Mouse (Mus musculus) embryonic facial prominence, embryonic 11.5 days (tissue): ENCODE data around the gene Fntb. TPM values are rescaled to one million over a fixed set of nuclear protein-coding genes. Genes with fewer than 3 reads are reported as not detected.

Experiments
- ATAC-seq: fragments of 200-750 bp; cut with Nextera tagmentation; replicated peaks from 2 replicates; pipeline ENCODE4 v1.8.0; 2017; ENCODE audit warnings: low read depth; ENCODE audit not compliant: insufficient number of reproducible peaks, low FRiP score, low TSS enrichment
- DNase-seq: peaks from one replicate; pipeline ENCODE4 v3.0.0-alpha.2; 2015; ENCODE audit warnings: low spot score
- H3K27ac ChIP-seq: fragments of 300-500 bp; sonication (generic); replicated peaks from 2 replicates; pipeline ENCODE4 v1.5.1; 2014; ENCODE audit warnings: mild to moderate bottlenecking, low read depth, low read length, control low read depth
- H3K27me3 ChIP-seq: fragments of 300-500 bp; sonication (generic); 2 replicates; pipeline ENCODE4 v1.6.1; 2014; ENCODE audit warnings: mild to moderate bottlenecking, low read length, moderate library complexity, mixed read lengths; ENCODE audit not compliant: control insufficient read depth, insufficient read depth
- H3K36me3 ChIP-seq: fragments of 300-500 bp; sonication (generic); replicated peaks from 2 replicates; pipeline ENCODE4 v1.6.1; 2014; ENCODE audit warnings: low read depth, mild to moderate bottlenecking, low read length, moderate library complexity, mixed read lengths; ENCODE audit not compliant: control insufficient read depth, insufficient read depth
- H3K4me1 ChIP-seq: fragments of 300-500 bp; sonication (generic); 2 replicates; pipeline ENCODE4 v1.6.1; 2014; ENCODE audit warnings: low read length, mixed read lengths; ENCODE audit not compliant: control insufficient read depth, insufficient read depth
- H3K4me2 ChIP-seq: fragments of 300-500 bp; sonication (generic); 2 replicates; pipeline ENCODE4 v1.6.1; 2014; ENCODE audit warnings: low read depth, mild to moderate bottlenecking, control low read depth, low read length, moderate library complexity
- H3K4me3 ChIP-seq: fragments of 300-500 bp; sonication (generic); 2 replicates; pipeline ENCODE4 v1.5.1; 2014; ENCODE audit warnings: low read depth, low read length, control low read depth
- H3K9ac ChIP-seq: fragments of 300-500 bp; sonication (generic); replicated peaks from 2 replicates; pipeline ENCODE4 v1.6.1; 2014; ENCODE audit warnings: mild to moderate bottlenecking, control low read depth, low read length
- H3K9me3 ChIP-seq: fragments of 300-500 bp; sonication (generic); replicated peaks from 2 replicates; pipeline ENCODE4 v1.6.1; 2016; ENCODE audit warnings: mild to moderate bottlenecking, low read length, inconsistent platforms, mixed read lengths; ENCODE audit not compliant: control insufficient read depth
- WGBS: fragments of 180-500 bp; shearing (Covaris S2); extraction: QIAGEN DNeasy Blood & Tissue Kit; methylation state at CpG from one replicate; pipeline ENCODE4 v1.1.7; 2014; 5-methylcytosine and 5-hydroxymethylcytosine counted together
- polyA plus RNA-seq: library from polyadenylated mRNA; unstranded; fragments of >200 nt; fragmentation: Nextera tagmentation; extraction: Ambion mirVana; gene quantifications from 2 replicates; pipeline ENCODE4 v1.2.1, GENCODE M21; 2014

Gene Fntb
- polyA plus RNA-seq, 1 experiment from 2014 or later, result 47.7 TPM

GRCm38 (mm10) chr12:76897006-76897405, 131.6 kb downstream of the Fntb start:
- WGBS, result 86% methylated on average over 10 of the region's 10 CpGs
- no peaks in the 10 kb centered on the region; the same call in 1 of the 2 replicates for H3K4me1 ChIP-seq
- H3K4me2 ChIP-seq, result no peak overlapping the region

GRCm38 (mm10) chr12:76898141-76898540, 132.8 kb downstream of the Fntb start:
- H3K36me3 ChIP-seq, result no peaks in the 10 kb centered on the region
- H3K27ac ChIP-seq, result no peak overlapping the region
- no peak for ATAC-seq
- no peak overlapping the region for H3K4me3 ChIP-seq
- no peak overlapping the region for H3K4me2 ChIP-seq
- H3K9ac ChIP-seq, result no peak overlapping the region
- H3K9me3 ChIP-seq, result no peaks in the 10 kb centered on the region
- DNase-seq, result no peak
- no peaks in the 10 kb centered on the region for H3K27me3 ChIP-seq
- no peaks in the 10 kb centered on the region; the same call in 1 of the 2 replicates for H3K4me1 ChIP-seq

More at GRCm38 (mm10) chr12:76897006-76897405, 131.6 kb downstream of the Fntb start:
- DNase-seq (no peak), ATAC-seq (no peak)
- Histone ChIP-seq H3K27me3 (no peaks in the 10 kb centered on the region), H3K9me3 (no peaks in the 10 kb centered on the region), H3K36me3 (no peaks in the 10 kb centered on the region), H3K27ac (no peak overlapping the region), H3K4me3 (no peak overlapping the region), H3K9ac (no peak overlapping the region)

DNA sequence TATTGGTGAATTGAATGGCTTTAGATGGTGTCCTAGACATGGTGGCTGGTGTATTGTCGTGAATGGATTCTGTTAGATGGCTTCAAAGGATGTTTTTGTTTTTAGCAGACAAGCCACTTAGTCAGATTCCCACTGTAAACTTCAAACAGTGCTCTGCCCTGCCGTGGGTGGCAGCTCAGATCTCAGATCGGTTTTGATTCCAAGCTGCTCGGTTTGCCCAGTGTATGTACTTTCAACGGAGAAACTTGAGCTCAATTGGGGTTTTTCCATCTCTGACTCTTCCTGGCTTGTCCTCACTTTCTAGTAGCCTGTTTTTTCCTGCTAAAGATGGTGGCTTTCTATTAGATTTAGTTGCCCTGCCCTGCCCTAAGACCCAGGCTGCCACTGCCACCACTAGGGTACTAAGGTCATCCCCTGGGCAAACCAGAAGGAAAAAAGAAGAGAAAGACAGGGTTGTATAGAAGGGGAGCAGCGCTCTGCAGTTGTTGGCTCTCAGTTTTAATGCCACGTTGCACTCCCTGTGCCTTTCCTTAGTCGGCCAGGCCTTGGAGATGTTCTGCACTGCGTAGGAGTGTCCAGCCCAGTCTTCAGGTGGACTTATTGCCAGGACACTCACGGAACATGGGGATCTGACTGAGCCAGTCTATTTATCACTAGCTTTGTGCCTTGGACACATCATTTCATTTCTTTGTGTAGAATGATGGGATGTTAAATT, 134.0 kb downstream of the Fntb start:
- no peaks in the 10 kb centered on the region for H3K9me3 ChIP-seq
- no peak overlapping the region for H3K4me3 ChIP-seq
- no peak for ATAC-seq
- H3K36me3 ChIP-seq, result no peaks in the 10 kb centered on the region
- no peak overlapping the region for H3K4me2 ChIP-seq
- WGBS, result 86% methylated on average over 10 of the region's 10 CpGs
- no peak overlapping the region for H3K27ac ChIP-seq
- no peaks in the 10 kb centered on the region; the same call in 1 of the 2 replicates for H3K4me1 ChIP-seq
- no peaks in the 10 kb centered on the region for H3K27me3 ChIP-seq
- H3K9ac ChIP-seq, result no peak overlapping the region
- DNase-seq, result no peak

GRCm38 (mm10) chr12:76901508-76902294, 136.3 kb downstream of the Fntb start:
- no peak overlapping the region for H3K27ac ChIP-seq
- ATAC-seq (no peak), DNase-seq (no peak)
- H3K4me3 ChIP-seq, result no peak overlapping the region
- no peak overlapping the region for H3K9ac ChIP-seq
- no peaks in the 10 kb centered on the region for H3K27me3 ChIP-seq
- H3K9me3 ChIP-seq, result no peaks in the 10 kb centered on the region
- H3K36me3 ChIP-seq, result no peaks in the 10 kb centered on the region
- WGBS, result 71% methylated on average over 3 of the region's 3 CpGs
- no peak overlapping the region for H3K4me2 ChIP-seq
- H3K4me1 ChIP-seq, result no peaks in the 10 kb centered on the region

DNA sequence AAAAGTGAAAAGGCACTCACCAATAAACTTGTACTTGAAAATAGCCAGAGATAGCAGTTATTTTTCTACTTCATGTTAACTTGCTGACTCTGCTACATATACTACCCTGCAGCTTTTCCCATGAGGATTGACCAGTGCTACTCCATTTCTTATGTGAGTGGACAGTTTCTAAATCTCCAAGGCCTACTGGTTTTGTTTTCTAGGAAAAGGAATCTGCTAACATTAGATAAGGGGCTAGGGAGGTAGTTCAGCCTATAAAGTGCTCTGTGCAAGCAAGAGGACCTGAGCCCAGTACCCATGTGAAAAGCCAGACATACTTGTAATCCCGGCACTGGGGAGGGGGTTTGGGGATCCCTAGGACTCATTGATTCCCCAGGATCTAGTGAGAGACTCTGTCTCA, 140.9 kb downstream of the Fntb start:
- WGBS, result 83% methylated on average over 1 of the region's 1 CpGs
- H3K9me3 ChIP-seq, result no peaks in the 10 kb centered on the region
- DNase-seq (no peak), ATAC-seq (no peak)
- no peaks in the 10 kb centered on the region for H3K36me3 ChIP-seq
- H3K4me1 ChIP-seq, result no peaks in the 10 kb centered on the region
- H3K4me3 ChIP-seq, result no peak overlapping the region
- no peak overlapping the region for H3K9ac ChIP-seq
- no peak overlapping the region for H3K4me2 ChIP-seq
- H3K27me3 ChIP-seq, result no peaks in the 10 kb centered on the region
- no peak overlapping the region for H3K27ac ChIP-seq

GRCm38 (mm10) chr12:76909218-76909617, 143.8 kb downstream of the Fntb start:
- Histone ChIP-seq H3K4me1 (no peaks in the 10 kb centered on the region), H3K4me3 (no peak overlapping the region), H3K9me3 (no peaks in the 10 kb centered on the region), H3K27me3 (no peaks in the 10 kb centered on the region), H3K27ac (no peak overlapping the region), H3K36me3 (no peaks in the 10 kb centered on the region), H3K9ac (no peak overlapping the region), H3K4me2 (no peak overlapping the region)
- no peak for ATAC-seq
- DNase-seq, result no peak
- WGBS, result 74% methylated on average over 5 of the region's 5 CpGs

- H3K27me3 ChIP-seq, result no peaks in the 10 kb centered on the region
- H3K36me3 ChIP-seq, result no peaks in the 10 kb centered on the region
- 76% methylated on average over 11 of the region's 11 CpGs for WGBS
- ATAC-seq (no peak), DNase-seq (no peak)
- H3K9ac ChIP-seq, result no peak overlapping the region
- no peaks in the 10 kb centered on the region for H3K4me1 ChIP-seq
- no peak overlapping the region for H3K4me2 ChIP-seq
- no peak overlapping the region for H3K27ac ChIP-seq
- H3K9me3 ChIP-seq, result no peaks in the 10 kb centered on the region
- H3K4me3 ChIP-seq, result no peak overlapping the region
These were observed 145.0 kb downstream of the Fntb start for GRCm38 (mm10) chr12:76910258-76910940.
